Mouse (Mus musculus) embryo, embryonic 10 days (tissue): ENCODE results near the gene Arhgap35.

Experiments used
- DNase-seq: peaks from one replicate; pipeline ENCODE4 v3.0.0-alpha.2; 2015; ENCODE audit warnings: low spot score

The Arhgap35 gene

DNA sequence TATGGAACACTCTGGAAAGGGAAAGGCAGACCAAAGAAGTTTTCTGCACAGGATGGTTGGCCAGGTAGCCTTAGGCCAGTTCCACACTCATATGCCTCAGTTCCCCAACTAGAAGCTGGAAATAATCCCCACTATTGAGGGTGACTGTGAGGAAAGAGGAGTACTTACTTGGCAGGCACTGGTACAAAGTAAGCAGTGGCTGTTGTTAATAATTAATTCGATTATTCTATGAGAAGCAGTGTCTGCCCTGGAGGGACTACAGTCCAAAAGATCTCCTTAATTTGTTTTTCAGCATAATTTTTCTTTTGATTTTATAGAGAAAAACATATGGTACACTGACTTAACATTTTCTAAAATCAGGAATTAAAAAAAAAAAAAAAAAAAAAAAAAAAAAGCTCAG lies 10.7 kb downstream of the Arhgap35 start:
- DNase-seq: no peak

DNA sequence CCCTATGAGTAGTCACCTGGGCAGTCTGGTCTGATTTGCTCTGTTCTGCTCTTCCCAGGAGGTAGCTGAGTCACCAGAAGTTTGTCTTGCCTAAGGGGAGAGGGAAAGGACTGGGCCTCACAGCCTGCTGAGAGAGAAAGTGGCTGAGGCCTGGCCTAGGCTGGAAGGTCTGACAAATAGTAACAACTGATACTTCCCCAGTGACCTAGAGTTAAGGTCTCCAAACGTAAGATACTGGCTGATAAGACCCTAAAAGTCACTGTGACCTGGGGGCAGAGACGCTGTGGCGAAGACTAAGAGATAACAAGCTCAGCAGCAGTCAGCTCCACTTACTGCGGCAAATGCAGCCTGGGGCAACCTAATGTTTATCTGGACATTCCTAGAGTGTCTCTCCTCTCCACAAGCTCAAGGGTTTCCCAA lies 13.1 kb downstream of the Arhgap35 start:
- DNase-seq: peak; percentile 26

DNA sequence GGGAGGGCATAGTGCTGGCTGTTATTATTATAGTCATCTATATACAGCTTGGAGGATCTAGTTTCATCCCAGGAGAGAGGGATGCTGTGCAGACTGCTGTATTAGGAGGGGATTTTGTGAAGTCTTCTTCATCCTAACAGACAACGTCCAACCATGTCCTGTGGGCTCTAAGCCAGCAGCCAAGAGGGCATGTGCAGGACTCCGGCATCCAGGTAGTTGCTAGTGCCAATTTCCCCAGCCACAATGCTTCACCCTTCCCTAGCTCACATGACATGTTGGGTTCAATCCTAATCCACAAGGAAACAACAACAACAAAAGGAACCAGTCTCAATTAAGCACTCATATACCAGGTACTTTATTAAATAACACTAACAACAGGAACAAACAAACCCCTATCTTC lies 15.8 kb downstream of the Arhgap35 start:
- DNase-seq: no peak

DNA sequence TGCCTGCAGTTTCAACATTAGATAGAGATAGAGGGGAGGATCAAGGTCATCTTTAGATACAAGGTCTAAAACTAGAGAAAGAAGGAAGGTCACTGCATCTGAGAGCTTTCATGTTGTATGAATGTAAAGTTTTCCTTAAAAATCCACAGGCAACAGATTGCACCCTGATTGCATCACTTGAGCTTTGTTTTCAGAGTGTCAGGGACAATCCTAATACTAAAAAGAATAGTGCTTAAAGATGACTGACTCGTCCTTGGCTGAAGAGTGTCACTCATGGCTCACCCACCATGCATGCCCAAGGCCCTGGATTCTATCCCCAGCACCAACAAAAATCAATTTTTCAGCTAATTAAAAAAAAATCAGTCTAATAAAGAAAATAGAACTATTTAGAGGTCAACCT lies 23.5 kb downstream of the Arhgap35 start:
- DNase-seq: no peak

DNA sequence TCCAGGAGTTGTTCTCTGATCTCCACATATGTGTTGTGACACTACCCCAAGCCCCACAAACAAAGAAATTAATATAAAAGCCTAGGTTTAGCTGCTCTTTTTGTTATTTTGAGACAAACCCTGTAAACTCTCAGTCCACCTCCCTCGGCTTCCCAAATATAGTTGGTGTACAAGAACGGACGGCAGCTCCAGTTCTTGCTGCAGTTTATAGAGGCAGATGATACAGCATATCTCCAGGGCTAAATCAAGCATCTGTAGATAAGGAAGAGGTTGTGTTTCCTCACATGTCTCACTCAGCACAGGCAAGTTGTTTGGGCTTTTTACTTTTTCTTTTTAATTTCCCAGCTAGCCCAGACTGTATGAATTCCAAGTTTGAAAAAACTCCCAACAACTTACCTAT lies 27.1 kb downstream of the Arhgap35 start:
- no peak for DNase-seq

DNA sequence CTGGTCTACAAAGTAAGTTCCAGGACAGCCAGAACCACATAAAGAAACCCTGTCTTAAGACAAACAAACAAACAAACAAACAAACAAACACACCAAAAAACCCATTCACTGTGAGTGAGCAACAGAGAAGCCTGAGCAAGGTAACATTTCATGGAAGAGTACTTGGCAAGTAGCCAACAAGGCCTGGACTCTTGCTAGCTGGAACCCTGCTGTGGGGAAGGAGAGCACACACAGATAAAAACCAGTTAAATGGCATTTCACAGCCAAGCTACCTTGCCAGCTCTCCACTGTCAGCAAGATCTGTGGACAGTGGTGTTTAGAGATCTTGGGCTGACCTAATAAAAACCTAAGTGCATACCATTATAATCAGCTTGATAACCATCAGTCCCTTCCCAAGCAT lies 30.4 kb downstream of the Arhgap35 start:
- DNase-seq: no peak

DNA sequence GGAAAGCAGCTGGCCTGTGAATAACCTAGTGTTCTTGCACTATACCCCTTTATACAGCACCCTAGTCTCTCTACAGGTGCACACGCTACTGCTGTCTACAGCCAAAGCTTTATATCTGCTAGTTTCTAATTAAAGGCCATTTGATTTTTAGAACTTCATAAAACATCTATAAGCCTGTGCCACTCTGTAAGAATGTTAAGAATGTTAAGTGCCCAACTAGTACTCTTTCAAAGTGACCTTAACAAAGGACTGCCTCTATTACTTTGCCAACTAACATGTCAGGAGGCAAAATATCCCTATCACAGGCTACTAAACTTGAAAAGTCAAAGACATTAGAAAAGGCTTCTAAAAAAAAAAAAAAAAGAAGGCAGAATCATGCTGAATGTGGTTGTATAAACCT lies 31.0 kb downstream of the Arhgap35 start:
- no peak for DNase-seq

DNA sequence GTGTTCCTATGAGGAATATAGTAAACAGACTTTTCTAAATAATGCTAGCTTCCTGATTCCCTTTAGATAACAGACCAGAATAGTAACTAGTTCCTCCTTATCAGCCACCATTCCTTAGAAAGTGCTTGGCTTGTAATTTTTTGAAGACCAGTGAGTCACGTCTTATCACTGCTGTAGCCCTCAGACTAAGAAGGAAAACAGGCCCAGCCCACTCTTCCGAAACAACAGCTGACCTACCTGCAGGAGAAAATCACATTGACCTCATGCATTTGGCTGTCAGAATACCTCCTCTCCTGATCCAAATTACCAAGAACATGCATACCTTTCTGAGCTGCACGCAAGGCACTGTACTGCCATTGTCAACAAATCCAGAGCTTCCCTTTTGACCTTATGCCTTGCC lies 32.5 kb downstream of the Arhgap35 start:
- no peak for DNase-seq

DNA sequence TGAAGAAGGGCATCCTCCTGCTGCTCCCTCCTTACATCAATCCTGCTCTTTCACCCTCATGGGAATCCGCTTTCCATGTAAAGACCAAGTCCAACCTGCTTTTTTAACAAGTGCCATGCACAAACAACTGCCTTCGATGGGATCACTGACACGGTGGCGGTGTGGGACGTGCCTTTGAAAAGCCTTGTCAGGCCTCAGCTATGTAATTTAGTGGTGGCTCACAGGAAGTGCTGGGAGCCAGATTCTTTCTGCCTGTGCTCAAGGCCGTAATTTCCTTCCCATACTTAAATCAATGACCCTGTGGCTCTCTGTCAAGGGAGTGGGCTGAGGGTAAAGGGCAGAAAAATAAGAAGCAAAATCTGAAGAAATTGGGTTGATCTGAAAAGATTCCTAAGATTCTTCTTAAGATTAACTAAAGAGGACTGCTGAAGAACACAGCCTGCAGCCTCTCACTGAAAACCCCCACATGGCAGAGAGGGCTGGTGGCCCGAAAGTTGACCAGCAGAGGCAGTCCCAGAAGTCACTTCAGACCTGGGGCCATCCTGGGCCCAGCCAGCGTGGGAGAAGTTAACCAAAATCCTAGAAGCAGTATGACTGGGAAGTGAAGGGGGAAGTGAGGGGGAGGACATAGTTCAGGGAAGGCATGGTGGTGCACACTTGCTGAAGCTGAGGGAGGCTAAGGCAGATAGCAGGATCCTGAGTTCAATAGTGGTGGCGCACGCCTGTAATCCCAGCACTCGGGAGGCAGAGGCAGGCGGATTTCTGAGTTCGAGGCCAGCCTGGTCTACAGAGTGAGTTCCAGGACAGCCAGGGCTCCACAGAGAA lies 33.3 kb downstream of the Arhgap35 start:
- DNase-seq: peak; percentile 38

DNA sequence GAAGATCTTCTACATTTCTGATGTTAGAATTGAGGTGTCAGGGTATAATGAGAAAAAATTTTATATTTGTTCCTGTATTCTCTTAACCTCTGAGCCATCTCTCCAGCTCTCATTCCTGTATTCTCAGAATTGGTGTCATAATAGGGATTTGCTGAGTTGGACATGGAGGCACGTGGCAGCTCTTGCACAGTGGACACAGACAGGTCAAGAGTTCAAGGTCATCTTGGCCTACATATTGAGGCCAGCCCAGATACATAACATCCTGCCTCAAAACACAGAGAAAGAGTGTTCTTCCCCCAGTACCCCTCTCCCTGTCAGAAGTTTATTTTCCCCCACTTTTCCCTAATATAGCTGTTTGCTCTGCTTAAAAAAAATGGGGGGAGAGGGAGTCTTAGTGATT lies 38.1 kb downstream of the Arhgap35 start:
- no peak for DNase-seq

DNA sequence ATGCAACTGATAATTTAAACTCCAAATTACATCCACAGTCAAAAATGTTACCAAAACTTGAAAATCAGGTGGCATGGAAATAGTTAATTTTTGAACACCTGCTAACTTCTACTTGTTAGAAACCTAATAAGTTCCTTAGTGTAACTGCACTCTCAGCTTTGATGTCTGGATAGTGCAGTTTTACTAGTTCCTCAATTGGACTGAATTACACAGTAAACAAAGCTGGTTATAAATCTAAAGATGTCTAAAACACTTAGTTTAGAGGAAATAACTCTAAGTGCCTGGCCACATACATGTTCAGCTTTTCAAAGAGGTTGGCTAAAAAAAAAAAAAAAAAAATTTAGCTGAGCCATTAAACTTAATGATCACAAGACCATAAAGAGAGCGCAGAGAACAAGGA lies 43.6 kb downstream of the Arhgap35 start:
- no peak for DNase-seq

DNA sequence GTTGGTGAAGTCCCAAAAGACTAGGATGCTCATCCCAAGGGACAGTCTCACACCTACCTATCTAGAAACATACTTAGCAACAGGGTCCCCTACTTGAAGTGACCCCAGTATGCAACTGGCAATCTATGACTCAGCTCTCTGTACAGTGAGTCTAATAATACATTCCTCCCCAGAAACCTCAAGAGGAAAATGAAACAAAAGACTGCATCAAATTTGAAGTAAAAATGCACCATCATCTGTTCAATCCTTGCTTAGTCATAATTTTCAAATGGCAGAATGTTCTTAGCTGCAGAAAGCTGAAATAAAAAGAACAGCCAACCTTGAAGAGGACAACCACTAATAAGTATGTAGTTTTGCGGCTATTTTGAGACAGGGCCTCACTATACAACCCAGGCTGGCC lies 44.1 kb downstream of the Arhgap35 start:
- DNase-seq: no peak

DNA sequence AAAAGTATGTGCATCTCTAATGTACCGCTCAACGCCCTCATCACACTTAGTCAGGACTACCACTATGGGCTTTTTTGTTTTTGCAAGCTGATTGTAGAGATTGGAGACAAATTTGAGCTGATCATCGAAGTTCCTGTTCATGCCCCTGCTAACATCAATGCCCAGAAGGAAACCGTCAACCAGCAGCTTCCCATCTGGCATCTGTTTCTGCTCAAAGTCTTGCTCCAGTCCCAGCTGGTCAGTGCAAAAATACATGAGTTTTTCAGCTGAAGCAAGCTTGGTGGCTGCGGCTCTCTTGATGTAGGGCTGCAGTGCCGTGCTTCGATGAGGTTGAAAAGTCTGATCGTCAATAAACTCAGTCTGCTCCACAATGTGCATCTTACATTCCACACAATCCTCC lies 50.3 kb downstream of the Arhgap35 start:
- no peak for DNase-seq

DNA sequence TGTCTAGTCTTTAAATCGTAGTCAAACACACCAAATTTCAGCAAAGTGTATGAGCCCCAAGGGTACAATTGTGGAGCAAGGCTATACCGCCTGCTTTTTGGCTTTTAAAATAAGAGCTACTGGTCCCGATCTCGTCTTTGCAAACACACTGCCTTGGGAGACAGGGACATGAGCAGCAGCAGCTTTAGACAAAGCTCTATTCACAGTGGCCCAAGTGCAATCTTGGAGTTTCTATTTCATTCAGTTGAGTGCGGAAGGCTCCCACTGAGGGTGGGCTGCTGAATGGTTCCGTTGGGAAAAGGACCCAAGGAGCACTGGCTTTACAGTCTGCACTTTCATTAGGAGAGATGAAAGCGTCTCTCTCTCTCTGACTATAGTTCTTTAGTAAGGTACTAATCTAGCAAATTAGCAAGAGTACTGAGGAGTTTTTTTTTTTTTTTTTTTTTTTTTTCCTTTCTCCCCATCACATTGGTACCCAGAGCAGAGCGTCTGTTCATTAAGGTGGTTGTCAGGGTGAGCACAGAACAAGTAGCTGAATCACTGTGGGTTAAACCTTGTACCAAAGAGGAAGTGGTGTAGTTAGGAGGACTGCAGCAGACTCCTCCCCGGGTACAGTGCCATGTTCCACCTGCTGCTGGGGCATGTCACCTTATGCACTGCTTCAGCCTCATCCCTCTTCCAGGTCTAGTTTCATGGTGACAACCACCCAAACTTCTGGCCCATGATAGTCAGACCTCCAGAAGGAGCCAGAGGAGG lies 56.8 kb downstream of the Arhgap35 start:
- DNase-seq: no peak

DNA sequence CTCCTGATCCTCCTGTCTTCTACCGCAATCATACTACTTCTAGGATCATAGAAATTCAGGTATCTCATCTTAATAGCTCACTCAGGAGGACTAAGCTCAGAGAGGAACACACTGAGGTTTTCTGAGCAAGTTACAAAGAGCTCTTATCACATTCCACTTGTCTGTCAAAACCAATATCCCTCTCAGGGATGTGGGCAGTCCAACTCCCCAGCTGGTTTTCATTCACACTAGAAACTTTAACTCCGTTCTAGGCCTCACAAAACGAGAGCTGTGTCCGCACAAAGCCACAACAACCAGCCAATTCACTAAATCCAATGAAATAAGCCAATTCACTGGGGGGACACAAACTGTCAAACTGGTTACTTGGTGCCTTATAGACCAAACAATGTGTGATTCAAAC lies 57.5 kb downstream of the Arhgap35 start:
- DNase-seq: no peak

DNA sequence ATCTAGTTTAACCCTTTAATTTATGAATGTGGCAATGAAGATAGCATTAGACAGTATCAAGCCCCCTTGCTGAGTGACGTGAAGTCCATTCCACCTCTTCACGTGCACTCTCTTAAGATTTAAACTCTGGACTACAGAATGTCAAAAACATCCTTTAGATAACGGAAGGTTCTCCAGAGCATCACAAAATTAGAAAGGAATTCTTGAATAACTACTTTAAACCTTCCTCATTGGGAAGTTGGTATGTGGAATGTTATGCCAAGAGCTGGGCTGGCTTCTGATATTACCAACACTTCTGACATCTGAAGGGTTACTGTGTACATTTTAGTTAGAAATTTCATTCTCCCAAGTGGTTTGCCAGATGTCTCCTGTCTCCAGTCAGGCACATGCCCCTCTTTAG lies 60.6 kb downstream of the Arhgap35 start:
- DNase-seq: no peak

DNA sequence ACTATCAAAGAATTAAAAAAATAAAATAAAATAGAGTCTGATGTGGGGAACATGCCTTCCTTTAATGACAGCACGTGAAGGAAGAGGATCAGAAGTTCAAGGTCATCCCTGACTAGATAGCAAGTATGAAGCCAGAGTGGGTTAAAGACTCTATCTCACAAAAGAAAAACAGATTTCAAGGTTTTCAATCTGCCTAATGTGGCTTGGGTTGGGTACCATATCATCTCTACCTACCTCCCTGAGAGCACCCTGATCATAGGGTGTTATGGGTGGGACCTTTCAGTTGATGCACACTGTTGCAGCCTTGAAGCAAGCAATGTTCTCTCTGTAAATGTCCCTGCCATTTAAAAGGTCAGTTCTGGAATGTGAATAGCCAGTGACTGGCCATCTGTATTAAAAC lies 63.2 kb downstream of the Arhgap35 start:
- no peak for DNase-seq

DNA sequence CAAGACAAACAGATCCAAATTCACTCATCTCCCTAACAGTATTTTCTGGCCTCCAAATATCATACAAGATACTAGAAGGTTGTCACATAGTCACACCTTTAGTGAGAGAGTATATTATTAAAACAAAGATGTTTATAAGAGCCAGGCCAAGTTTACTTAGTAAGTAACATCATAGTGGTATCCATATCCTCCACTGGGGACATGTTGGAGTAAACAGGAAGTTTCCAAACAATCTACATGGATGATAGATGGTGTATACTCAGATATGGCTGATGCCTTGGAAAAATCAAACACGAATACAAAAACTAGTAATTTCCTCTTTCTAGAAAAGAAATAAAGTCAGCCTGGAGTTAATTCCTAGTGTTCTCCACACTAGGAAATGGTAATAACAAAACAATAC lies 65.5 kb downstream of the Arhgap35 start:
- no peak for DNase-seq

DNA sequence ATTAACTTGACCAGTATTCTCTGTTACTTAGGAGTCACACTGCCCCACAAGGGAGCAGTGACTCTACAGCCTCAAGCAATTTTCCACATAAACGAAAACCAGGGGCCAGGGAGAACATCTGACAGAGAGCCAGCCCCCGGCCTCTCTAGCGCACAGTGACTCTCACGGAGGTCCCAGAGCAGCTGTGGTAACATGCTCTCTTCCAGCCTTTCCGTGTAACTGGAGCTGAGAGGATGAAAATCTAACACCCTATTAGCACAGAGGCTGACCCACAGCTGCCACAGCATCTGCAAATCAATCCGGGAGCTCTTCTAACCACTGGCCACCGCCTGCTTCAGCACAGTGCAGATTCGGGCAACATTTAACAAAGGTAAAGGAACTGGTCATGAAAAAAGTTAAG lies 70.0 kb downstream of the Arhgap35 start:
- peak; percentile 6 for DNase-seq

DNA sequence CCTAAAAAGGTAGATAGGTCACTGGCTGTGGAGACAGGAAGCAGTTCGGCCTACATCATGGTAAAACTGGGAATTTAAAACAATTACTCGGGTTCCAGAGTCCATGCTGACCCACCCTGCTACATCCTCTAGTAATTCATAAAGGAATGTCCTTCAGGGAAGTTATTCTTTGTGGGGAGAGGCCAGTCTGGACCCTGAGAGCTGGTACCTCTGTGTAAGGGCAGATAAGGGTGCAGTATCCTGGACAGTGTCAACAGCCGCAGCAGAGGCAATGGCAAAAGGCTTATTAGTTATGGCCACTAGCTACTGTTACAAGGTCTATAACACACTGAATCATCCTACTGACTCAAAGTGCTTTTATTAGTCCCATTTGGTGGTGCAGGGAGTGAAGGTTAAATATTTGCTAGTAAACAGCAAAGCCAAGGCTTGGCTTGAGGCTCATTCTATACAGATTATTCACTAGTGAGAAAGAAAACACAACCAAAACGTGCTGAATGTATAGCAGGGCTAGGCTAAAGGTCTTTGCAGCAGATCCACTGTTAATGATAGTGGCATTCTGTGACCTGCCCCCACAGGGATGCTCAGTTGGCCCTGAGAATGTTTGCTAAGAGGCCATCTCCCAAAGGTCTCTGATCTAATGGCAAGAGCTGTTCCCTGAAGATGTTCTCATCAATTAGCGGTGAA lies 77.4 kb downstream of the Arhgap35 start:
- DNase-seq: no peak

DNA sequence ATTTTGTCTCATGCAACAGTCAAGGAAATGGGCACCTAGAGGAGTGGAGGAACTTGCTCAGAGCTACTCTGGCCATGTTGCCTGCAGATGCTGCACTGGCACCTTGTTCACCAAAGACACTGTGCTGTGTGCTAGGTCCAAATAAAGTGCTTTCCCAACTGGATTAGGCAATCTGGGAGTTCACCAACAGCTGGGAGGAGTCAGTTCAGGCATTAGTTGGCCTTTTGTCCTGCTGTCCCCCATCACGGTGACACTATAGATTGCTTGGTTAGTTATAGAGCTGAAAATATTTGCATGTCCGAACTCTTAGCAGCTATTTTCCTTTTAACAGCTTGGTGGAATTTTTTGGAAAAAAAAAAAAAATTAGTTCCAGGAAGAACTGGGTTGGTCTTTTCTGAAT lies 88.8 kb downstream of the Arhgap35 start:
- DNase-seq: no peak

DNA sequence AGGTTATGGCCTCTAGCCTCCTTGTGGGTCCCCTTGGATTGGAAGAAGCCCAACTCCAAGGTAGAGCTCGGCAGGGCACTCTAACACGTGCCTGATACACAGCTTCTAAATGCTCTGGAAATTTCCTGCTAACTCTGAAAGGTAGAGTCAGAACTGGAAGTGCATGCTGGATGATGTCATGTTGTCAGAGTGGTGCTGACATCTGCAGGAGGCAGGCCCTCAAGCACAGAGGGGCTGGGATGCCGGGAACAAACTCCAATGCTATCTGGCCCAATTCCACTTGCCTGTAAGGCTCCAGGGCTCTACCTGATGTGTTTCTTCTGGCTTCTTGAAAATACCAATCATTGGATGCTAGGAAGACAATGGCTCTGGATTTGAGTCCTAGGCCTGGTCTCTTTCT lies 89.3 kb downstream of the Arhgap35 start:
- no peak for DNase-seq

DNA sequence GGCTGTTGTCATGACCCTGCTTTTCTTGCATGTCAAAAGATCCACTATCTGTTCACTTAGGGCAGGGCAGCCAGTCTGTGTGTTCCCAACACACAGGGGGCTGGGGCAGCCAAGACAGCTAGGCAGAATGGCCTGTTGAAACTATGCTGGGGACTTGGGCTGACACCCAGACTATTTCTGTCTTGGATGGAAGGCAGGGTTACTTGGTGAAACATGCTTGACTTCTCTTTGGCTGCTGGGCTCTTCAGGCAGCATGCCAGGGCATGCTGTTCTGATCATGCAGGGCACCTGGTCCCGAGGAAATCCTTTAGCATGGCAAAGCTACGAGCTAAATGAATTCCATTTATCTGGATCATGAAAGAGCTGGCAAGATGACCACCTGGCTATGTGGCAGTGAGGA lies 90.5 kb downstream of the Arhgap35 start:
- no peak for DNase-seq
